Mouse (Mus musculus): ENCODE results near the gene Pde6h.

GRCm38 (mm10) chr6:136939326-136940187 lies 15.9 kb downstream of the Pde6h start:
- TF ChIP-seq CTCF (IDR thresholded peaks at IDR 0.05; ENCODE audit: borderline replicate concordance, insufficient read depth, low read depth, low read length) (no peak), POLR2A (IDR thresholded peaks at IDR 0.05; ENCODE audit: borderline replicate concordance, insufficient read depth, low read length) (no peak)

All from cerebellum, adult 2 months (tissue).